Mouse (Mus musculus) gastrocnemius, postnatal 36 days (tissue): ENCODE results near the gene Mrpl47. TPM values are rescaled to one million over a fixed set of nuclear protein-coding genes. Genes with fewer than 3 reads are reported as not detected.
"Not testable (repeated sequence)": the region's sequence is repeated elsewhere in the genome, so short reads cannot be mapped to it uniquely, and the experiment has no call there.

Source experiments
- DNase-seq, 2 experiments: peaks; one replicate each; pipeline ENCODE4 v3.0.0; 2022
- intact Hi-C: fragments of 180-260 bp; cut with DNase I; formaldehyde crosslinking; loops from one replicate; pipeline ENCODE4 v1.15.1; 2025
- total RNA-seq, 2 experiments: library from RNA; stranded (reverse); gene quantifications; 2 replicates each; pipeline ENCODE4 v1.2.3; 2021

Gene Mrpl47
- total RNA-seq, 2 experiments from 2014 or later: 28.7 to 30.1 TPM

DNA sequence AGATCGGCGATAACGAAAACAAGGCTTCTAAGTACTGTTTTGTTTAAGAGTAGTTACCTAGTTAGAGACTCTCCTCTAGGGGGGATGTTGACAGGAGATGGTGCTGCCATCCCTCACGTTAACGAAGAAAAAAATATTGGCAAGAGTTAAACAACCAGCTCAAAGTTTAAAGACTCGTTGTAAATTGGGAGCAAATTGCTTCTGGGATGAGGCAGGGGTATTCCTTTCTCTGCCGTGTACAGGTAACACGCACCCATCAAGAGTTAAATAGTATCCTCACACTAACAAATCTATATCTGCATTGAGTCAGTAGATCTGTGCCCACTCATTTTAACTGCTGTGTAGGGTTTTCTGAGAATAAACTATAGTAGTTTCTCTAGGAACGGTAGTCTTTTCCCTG lies 28.0 kb downstream of the Mrpl47 start:
- intact Hi-C loops: loop anchor here (5.0 kb wide), 1 partner anchor 197 kb away; the partner anchor contains the start of gene Zfp639
- no peak for DNase-seq

- DNase-seq: peak; percentile 95 to 98
- intact Hi-C loops: loop anchor here (5.0 kb wide), 1 partner anchor 196 kb away; the partner anchor contains the start of gene Zfp639
Observed at GRCm38 (mm10) chr3:32708368-32709231, 28.8 kb downstream of the Mrpl47 start.

DNA sequence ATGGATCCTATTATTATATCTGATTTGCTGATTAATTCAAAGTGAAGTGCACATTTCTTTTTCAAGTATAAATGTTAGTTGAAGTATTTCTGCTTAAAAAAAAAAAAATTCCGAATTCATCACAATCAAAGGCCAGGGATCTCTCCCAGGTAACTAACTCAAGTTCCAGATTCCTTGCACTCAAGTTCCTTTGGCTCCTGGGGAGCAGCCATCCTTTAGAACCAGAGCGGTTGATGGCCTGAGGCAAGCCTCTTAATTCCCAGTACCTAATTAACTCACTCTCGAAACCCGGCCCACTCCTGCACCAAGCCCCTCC lies 29.4 kb downstream of the Mrpl47 start:
- intact Hi-C loops: loop anchor here (5.0 kb wide), 1 partner anchor 196 kb away; the partner anchor contains the start of gene Zfp639
- no peak for DNase-seq

- DNase-seq: not testable (repeated sequence)
- intact Hi-C loops: loop anchor here (5.0 kb wide), 1 partner anchor 193 kb away; the partner anchor contains the start of gene Zfp639
Observed at GRCm38 (mm10) chr3:32705647-32706348, 31.6 kb downstream of the Mrpl47 start, which contains the start of gene Actl6a. Actl6a (plus strand) TSS chr3:32706298.

DNA sequence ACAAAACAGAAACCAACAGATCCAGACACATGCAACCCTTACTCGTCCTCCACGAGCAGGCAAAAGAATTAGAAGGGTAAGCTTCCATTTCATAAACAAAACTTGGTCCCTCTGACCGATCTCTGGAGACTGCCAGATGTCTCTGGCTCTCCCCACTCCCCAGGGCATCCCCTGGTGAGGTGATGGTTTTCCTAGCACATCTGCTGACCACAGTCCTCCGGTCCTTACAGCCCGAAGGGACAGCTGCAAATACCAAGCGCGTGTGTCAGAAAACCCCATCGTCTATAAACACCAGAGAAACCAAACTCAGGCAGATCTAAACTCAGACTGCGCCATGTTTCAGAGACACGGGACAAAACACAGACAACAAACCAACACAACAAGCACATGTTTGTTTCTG lies 32.8 kb downstream of the Mrpl47 start:
- intact Hi-C loops: loop anchor here (5.0 kb wide), 1 partner anchor 192 kb away; the partner anchor contains the start of gene Zfp639
- not testable (repeated sequence) for DNase-seq

GRCm38 (mm10) chr3:32704021-32704420 lies 33.4 kb downstream of the Mrpl47 start:
- DNase-seq, intact Hi-C loops: not testable (repeated sequence)

DNA sequence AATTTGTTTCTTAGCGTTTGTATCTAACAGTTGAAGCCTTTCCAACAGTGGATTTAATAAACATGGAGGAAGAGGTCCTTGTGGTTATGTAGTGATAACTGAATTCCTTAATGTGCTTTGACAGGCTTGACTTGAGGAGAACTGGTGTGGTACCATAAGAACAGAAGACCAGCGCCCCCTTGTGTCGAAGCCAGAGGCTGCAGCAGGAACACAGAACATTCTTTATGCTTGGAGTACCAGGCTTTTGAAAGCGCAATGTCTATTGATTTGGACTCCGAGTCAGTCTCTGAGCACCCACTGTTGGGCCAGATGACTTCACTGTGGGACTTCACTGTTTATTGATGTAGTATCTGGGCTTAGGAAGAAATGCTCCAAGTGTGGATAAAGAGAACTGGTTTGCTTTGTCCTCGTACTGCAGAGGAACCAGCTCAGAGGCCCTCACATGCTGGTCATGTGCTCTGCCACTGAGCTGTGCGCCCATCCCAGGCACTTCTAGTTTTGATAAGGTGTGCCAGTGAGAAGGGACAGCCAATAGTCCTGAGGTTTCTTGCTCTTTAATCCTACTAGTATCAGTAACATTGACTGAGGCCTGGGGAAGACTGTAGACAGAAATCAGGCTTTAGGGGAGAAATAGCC lies 39.1 kb downstream of the Mrpl47 start:
- intact Hi-C loops: loop anchor here (5.0 to 10.0 kb wide), 2 partner anchors 364 to 906 kb away; no protein-coding TSS in a partner anchor
- DNase-seq: peak; percentile 84 to 87

DNA sequence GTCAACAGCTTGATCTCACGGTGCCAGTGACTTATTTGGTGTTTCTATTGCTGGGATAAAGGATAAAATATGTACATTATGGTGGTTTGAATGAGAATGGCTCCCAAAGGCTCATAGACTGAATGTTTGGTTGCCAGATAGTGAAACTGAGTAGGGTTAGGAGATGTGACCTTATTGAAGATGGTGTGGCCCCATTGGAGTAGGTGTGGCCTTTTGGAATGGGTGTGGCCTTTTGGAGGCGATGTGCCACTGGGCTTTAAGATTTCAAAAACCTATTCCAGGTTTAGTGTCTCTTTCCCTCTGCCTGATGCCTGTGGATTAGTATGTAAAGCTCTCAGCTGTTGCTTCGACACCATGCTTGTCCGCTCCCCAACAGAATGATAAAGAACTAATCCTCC lies 41.8 kb downstream of the Mrpl47 start:
- intact Hi-C loops: loop anchor here (5.0 to 10.0 kb wide), 2 partner anchors 361 to 903 kb away; no protein-coding TSS in a partner anchor
- no peak for DNase-seq

GRCm38 (mm10) chr3:32694737-32695582 lies 42.4 kb downstream of the Mrpl47 start:
- no peak for DNase-seq
- intact Hi-C loops: loop anchor here (5.0 to 10.0 kb wide), 2 partner anchors 360 to 903 kb away; no protein-coding TSS in a partner anchor

GRCm38 (mm10) chr3:32694211-32694610 lies 43.2 kb downstream of the Mrpl47 start:
- DNase-seq: no peak
- intact Hi-C loops: loop anchor here (10.0 kb wide), 1 partner anchor 359 kb away; no protein-coding TSS in a partner anchor

GRCm38 (mm10) chr3:32691841-32692240 lies 45.6 kb downstream of the Mrpl47 start:
- no peak for DNase-seq
- intact Hi-C loops: loop anchor here (10.0 kb wide), 1 partner anchor 357 kb away; no protein-coding TSS in a partner anchor

DNA sequence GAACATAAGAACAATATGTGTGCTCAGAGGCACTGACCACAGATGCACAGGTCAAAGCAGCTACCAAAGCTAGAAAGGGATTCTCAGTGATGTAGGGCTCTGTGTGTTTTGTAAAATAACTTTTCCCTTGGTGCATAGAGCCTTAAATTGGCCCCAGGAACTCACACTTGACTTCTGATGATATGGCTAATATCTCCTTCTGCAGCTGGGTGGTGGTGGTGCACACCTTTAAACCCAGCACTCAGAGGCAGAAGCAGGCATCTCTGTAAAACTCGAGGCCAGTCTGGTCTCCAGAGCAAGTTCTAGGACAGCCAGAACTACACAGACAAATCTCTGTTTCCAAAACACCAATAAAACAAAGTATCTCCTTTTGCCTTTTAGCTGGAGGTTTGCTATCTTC lies 46.5 kb downstream of the Mrpl47 start:
- DNase-seq: no peak
- intact Hi-C loops: loop anchor here (10.0 kb wide), 1 partner anchor 356 kb away; no protein-coding TSS in a partner anchor

GRCm38 (mm10) chr3:32690008-32690407 lies 47.4 kb downstream of the Mrpl47 start:
- intact Hi-C loops: loop anchor here (10.0 kb wide), 1 partner anchor 355 kb away; no protein-coding TSS in a partner anchor

DNA sequence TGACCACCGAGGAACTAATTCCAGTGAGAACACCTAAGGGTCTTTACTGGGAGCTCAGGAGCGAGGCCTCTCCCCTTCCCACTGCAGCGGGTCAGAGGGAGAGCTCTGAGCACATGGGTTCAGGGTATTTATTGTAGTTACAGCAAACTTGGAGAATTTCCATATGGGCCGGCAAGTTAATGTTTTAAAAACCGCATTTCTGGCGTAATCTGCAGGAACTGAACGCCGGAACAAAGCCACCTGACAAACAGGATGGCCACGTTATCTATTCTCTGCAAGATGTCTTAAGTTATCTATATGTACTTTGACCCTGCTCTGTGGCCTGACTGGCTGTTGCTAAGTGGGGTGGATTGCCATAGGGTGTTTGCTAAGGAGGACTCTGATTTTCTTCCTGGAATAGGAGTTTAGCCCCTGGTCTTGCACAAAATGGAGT lies 47.8 kb downstream of the Mrpl47 start:
- DNase-seq: no peak
- intact Hi-C loops: no loop called here

More at GRCm38 (mm10) chr3:32690008-32690407, 47.4 kb downstream of the Mrpl47 start:
- DNase-seq: no peak

GRCm38 (mm10) chr3:32687156-32687555 lies 50.2 kb downstream of the Mrpl47 start:
- no peak for DNase-seq
- intact Hi-C loops: no loop called here

GRCm38 (mm10) chr3:32686537-32686936 lies 50.9 kb downstream of the Mrpl47 start:
- no peak for DNase-seq
- intact Hi-C loops: no loop called here

GRCm38 (mm10) chr3:32684631-32685030 lies 52.8 kb downstream of the Mrpl47 start:
- no peak for DNase-seq
- intact Hi-C loops: no loop called here

DNA sequence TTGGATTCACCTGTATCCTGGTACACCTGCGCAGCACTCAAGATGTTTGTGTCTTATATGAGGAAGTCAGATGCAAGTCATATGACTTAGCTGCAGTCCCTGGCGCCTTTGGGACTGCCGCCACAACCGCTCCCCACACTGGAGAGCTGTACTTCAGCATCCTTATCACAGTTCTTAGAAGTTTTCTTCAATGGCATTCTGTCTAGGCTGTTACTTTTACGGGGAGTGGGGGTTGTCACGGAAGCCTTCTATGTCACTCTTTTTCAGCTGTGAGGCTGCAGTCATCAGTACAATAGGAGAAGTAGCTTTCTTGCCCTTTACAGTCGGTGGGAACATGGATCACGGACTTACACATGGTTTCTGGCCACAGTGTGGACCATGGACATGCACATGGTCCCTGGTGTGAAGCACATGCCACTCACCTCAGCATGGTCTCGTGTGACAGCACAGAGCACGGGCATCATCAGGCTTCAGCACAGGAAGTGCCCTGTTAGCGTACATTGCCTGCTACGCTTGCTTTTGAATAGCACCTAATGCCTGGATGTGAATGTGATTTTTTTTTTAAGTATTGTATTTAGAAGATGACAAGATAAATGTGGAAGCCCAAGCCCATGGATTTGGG lies 54.4 kb downstream of the Mrpl47 start:
- no peak for DNase-seq
- intact Hi-C loops: no loop called here

DNA sequence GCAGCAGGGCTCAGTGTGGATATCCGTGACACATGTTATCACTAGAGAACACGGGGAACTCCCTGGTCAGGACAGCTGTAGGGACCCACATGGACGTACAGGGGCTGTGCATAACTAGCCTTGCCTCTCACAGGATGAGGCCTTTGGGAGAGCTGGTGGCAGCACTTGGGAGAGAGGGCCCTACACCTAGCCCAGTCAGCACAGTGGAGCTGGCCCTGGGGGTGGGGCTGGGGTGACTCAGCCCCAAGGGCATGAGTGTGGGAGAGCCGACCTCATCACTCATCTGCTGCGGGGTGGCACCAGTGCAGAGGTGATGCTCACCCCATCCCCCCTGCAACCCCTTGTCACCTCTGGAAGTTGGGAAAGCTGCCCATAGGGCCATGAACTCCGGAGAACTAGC lies 61.0 kb downstream of the Mrpl47 start:
- intact Hi-C loops: no loop called here

More for the DNA sequence above, 61.0 kb downstream of the Mrpl47 start:
- no peak for DNase-seq
